Mouse (Mus musculus) hematopoietic multipotent progenitor cell, adult 10-12 weeks (in vitro differentiated cells): ENCODE measurements around the gene Gm9046. TPM values are rescaled to one million over a fixed set of nuclear protein-coding genes. Genes with fewer than 3 reads are reported as not detected.

ENCODE experiments used
- polyA plus RNA-seq: library from polyadenylated mRNA; stranded (reverse); fragments of >175 nt; gene quantifications from 2 replicates; pipeline ENCODE4 v1.2.3, GENCODE M21; 2012; ENCODE audit warnings: low replicate concordance

Gm9046 gene
- not detected in 2 replicates for polyA plus RNA-seq

DNA sequence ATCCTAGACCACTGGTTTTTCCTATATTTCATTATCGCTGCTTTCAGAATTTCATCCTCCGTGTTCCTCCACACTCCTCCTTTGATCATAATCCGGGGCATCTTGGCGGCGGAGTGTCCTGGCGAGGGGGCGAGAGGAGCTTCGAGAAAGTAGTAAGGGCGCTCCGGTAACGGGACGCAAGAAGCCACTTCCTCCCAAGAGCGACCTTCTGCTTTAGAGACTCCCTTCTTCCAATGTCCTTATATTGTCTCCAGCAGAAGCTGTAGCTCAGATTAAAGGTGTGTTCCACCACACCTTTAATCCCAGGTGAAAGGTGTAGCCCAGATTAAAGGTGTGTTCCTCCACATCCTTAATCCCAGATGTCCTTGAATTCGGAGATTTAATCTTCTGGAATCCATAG is at the start of gene Gm9046:
Gm9046 (minus strand) TSS at position 101 of the 400 bp plus-strand sequence.

GRCm38 (mm10) chr10:118354005-118354404 is 10.9 kb upstream of the Gm9046 start, which contains the start of gene Gm9049:
Gene Gm9049 (minus strand): TSS chr10:118354105.

GRCm38 (mm10) chr10:118348579-118348978 is 5.5 kb upstream of the Gm9046 start, which contains the start of gene Gm9048:
Gene Gm9048 (minus strand): TSS chr10:118348679.

GRCm38 (mm10) chr10:118337731-118338130 is 5.3 kb downstream of the Gm9046 start, which contains the start of gene Gm9045:
Gene Gm9045 (minus strand): TSS chr10:118337831.

GRCm38 (mm10) chr10:118332308-118332707 is 10.7 kb downstream of the Gm9046 start, which contains the start of gene Gm9044:
Gene Gm9044 (minus strand): TSS chr10:118332408.

GRCm38 (mm10) chr10:118326869-118327268 is 16.2 kb downstream of the Gm9046 start, which contains the start of gene Gm9040:
Gene Gm9040 (minus strand): TSS chr10:118326969.

GRCm38 (mm10) chr10:118294938-118295337 is 48.1 kb downstream of the Gm9046 start, which contains the start of gene Iltifb:
Gene Iltifb (minus strand): TSS chr10:118295038.

Other genes starting within 250 kb of the Gm9046 start
- 12.9 and 30.3 TPM in 2 replicates for gene Mdm1, start 201.4 kb downstream of the Gm9046 start, polyA plus RNA-seq
- not detected in 2 replicates for gene Il22, start 138.3 kb downstream of the Gm9046 start, polyA plus RNA-seq
- gene Gm32717, start 102.5 kb downstream of the Gm9046 start, polyA plus RNA-seq: not detected in 2 replicates
- not detected in 2 replicates for gene Gm32802, start 84.6 kb downstream of the Gm9046 start, polyA plus RNA-seq
- gene Iltifb, start 48.2 kb downstream of the Gm9046 start, polyA plus RNA-seq: not detected in 2 replicates
- not detected in 2 replicates for gene Gm9040, start 16.3 kb downstream of the Gm9046 start, polyA plus RNA-seq
- gene Gm9044, start 10.8 kb downstream of the Gm9046 start, polyA plus RNA-seq: not detected in 2 replicates
- gene Gm9045, start 5.4 kb downstream of the Gm9046 start, polyA plus RNA-seq: not detected in 2 replicates
- not detected in 2 replicates for gene Gm9048, start 5.4 kb upstream of the Gm9046 start, polyA plus RNA-seq
- not detected in 2 replicates for gene Gm9049, start 10.8 kb upstream of the Gm9046 start, polyA plus RNA-seq
- gene Ifng, start 97.8 kb upstream of the Gm9046 start, polyA plus RNA-seq: 0.23 and 0.55 TPM in 2 replicates